11 mouse cellular contexts compared by ENCODE assay signal in the genomic region with DNA sequence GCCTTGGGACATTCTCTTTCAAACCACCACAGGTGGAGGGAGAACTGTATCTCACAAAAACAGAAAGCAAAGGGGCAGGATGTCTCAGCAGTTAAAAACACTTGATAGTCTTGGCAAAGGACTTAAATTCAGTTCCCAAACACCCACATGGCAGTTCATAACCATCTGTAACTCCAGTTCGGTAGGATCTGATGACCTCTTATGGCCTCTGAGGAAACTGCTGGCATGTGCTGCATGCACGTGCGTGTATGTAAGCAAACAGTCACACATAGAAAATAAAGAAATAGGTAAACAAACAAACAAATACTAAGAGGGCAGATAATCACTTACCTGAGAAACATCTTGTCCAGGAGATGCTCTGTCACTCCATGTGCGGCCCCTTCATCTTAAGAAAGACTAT.
"Had no signal": no experiment of that assay in that cellular context is flagged by ENCODE, and none has a peak within 500 bp of the region (broad histone marks: within the 10 kb centered on the region; RNA-seq: fewer than 3 reads in every experiment).

No protein-coding gene starts in this region.

- DNase-seq: kidney, adult 8-10 months; kidney, postnatal 4 days; liver, embryonic 13.5 days; lung, adult 18-20 months; right cerebral cortex, adult 18-20 months; right cerebral cortex, postnatal 25 days; thymus, postnatal 14 days had no signal

- H3K27ac ChIP-seq: limb, embryonic 15.5 days; liver, embryonic 13.5 days; midbrain, embryonic 12.5 days; neural tube, embryonic 12.5 days had no signal

- H3K4me1 ChIP-seq: limb, embryonic 15.5 days; liver, embryonic 13.5 days; neural tube, embryonic 12.5 days had no signal

- H3K9me3 ChIP-seq: limb, embryonic 15.5 days; liver, embryonic 13.5 days; midbrain, embryonic 12.5 days; neural tube, embryonic 12.5 days had no signal

- H3K36me3 ChIP-seq: limb, embryonic 15.5 days; liver, embryonic 13.5 days; midbrain, embryonic 12.5 days; neural tube, embryonic 12.5 days had no signal

- H3K9ac ChIP-seq: limb, embryonic 15.5 days; liver, embryonic 13.5 days; midbrain, embryonic 12.5 days; neural tube, embryonic 12.5 days had no signal

- ATAC-seq: intestine, embryonic 16.5 days had no signal

- H3K27me3 ChIP-seq: limb, embryonic 15.5 days; liver, embryonic 13.5 days; midbrain, embryonic 12.5 days; neural tube, embryonic 12.5 days had no signal

- H3K4me2 ChIP-seq: limb, embryonic 15.5 days; liver, embryonic 13.5 days; midbrain, embryonic 12.5 days; neural tube, embryonic 12.5 days had no signal

- H3K4me3 ChIP-seq: limb, embryonic 15.5 days; liver, embryonic 13.5 days; midbrain, embryonic 12.5 days; neural tube, embryonic 12.5 days had no signal
